Mouse (Mus musculus): ENCODE results near the gene Rnf126. TPM values are rescaled to one million over a fixed set of nuclear protein-coding genes. Genes with fewer than 3 reads are reported as not detected.

Rnf126 gene
- total RNA-seq, 2 experiments from 2014 or later: 28.2 to 32.1 TPM

GRCm38 (mm10) chr10:79738259-79738658 is 28.5 kb downstream of the Rnf126 start:
- peak; percentile 62 for ATAC-seq (replicated peaks; ENCODE audit: poor library complexity, severe bottlenecking)

GRCm38 (mm10) chr10:79736706-79737105 is 30.0 kb downstream of the Rnf126 start:
- ATAC-seq (replicated peaks; ENCODE audit: poor library complexity, severe bottlenecking): no peak

GRCm38 (mm10) chr10:79735361-79735760 is 31.4 kb downstream of the Rnf126 start:
- ATAC-seq (replicated peaks; ENCODE audit: poor library complexity, severe bottlenecking): no peak

- no peak for ATAC-seq (replicated peaks; ENCODE audit: poor library complexity, severe bottlenecking)
Measured at GRCm38 (mm10) chr10:79733847-79734246, 32.9 kb downstream of the Rnf126 start.

- ATAC-seq (replicated peaks; ENCODE audit: poor library complexity, severe bottlenecking): no peak
Measured at GRCm38 (mm10) chr10:79732500-79732899, 34.3 kb downstream of the Rnf126 start.

- no peak for ATAC-seq (replicated peaks; ENCODE audit: poor library complexity, severe bottlenecking)
Measured at GRCm38 (mm10) chr10:79729357-79729965, 37.3 kb downstream of the Rnf126 start.

- ATAC-seq (replicated peaks; ENCODE audit: poor library complexity, severe bottlenecking): 0 out of 2 replicates have a peak, but pooled peaks have one; percentile 9
Measured at GRCm38 (mm10) chr10:79728323-79729249, 38.2 kb downstream of the Rnf126 start.

- ATAC-seq (replicated peaks; ENCODE audit: poor library complexity, severe bottlenecking): peak; percentile 82
Measured at GRCm38 (mm10) chr10:79726090-79726489, 40.7 kb downstream of the Rnf126 start.

- no peak for ATAC-seq (replicated peaks; ENCODE audit: poor library complexity, severe bottlenecking)
Measured at GRCm38 (mm10) chr10:79723692-79724091, 43.1 kb downstream of the Rnf126 start.

- ATAC-seq (replicated peaks; ENCODE audit: poor library complexity, severe bottlenecking): no peak
Measured at GRCm38 (mm10) chr10:79723047-79723446, 43.7 kb downstream of the Rnf126 start.

- no peak for ATAC-seq (replicated peaks; ENCODE audit: poor library complexity, severe bottlenecking)
Measured at GRCm38 (mm10) chr10:79721089-79721488, 45.7 kb downstream of the Rnf126 start.

GRCm38 (mm10) chr10:79717640-79718357 is 49.0 kb downstream of the Rnf126 start:
- ATAC-seq (replicated peaks; ENCODE audit: poor library complexity, severe bottlenecking): peak; percentile 55; the same call in 1 of the 2 replicates

GRCm38 (mm10) chr10:79716988-79717355 is 49.8 kb downstream of the Rnf126 start:
- ATAC-seq (replicated peaks; ENCODE audit: poor library complexity, severe bottlenecking): no peak

GRCm38 (mm10) chr10:79716254-79716987 is 50.3 kb downstream of the Rnf126 start, which contains the start of gene Hcn2:
Hcn2 (plus strand) TSS chr10:79716634.
- no peak for ATAC-seq (replicated peaks; ENCODE audit: poor library complexity, severe bottlenecking)

GRCm38 (mm10) chr10:79714996-79715395 is 51.8 kb downstream of the Rnf126 start:
- no peak for ATAC-seq (replicated peaks; ENCODE audit: poor library complexity, severe bottlenecking)

- ATAC-seq (replicated peaks; ENCODE audit: poor library complexity, severe bottlenecking): no peak
Measured at GRCm38 (mm10) chr10:79713163-79713562, 53.6 kb downstream of the Rnf126 start.

GRCm38 (mm10) chr10:79712499-79713126 is 54.1 kb downstream of the Rnf126 start:
- ATAC-seq (replicated peaks; ENCODE audit: poor library complexity, severe bottlenecking): peak; percentile 48

- ATAC-seq (replicated peaks; ENCODE audit: poor library complexity, severe bottlenecking): peak; percentile 31; the same call in 1 of the 2 replicates
Measured at GRCm38 (mm10) chr10:79712029-79712428, 54.7 kb downstream of the Rnf126 start.

GRCm38 (mm10) chr10:79709307-79709706 is 57.4 kb downstream of the Rnf126 start:
- ATAC-seq (replicated peaks; ENCODE audit: poor library complexity, severe bottlenecking): no peak

- ATAC-seq (replicated peaks; ENCODE audit: poor library complexity, severe bottlenecking): no peak
Measured at GRCm38 (mm10) chr10:79708668-79709067, 58.1 kb downstream of the Rnf126 start.
